Mouse (Mus musculus) spleen, postnatal 36 days (tissue): ENCODE measurements around the gene Bcl6.

ENCODE experiments used
- DNase-seq, 2 experiments: peaks; one replicate each; pipeline ENCODE4 v3.0.0; 2022; ENCODE audit warnings: low spot score in 2 of 2, mixed read lengths in 1 of 2

The Bcl6 gene

GRCm38 (mm10) chr16:23988466-23989208, at the start of gene Bcl6, which contains the start of gene Gm37419:
Bcl6 (minus strand) TSS chr16:23988852.
Gm37419 (plus strand) TSS chr16:23988482.
- peak; percentile 79 to 86 for DNase-seq

- DNase-seq: no peak
These were observed 47.7 kb upstream of the Bcl6 start for GRCm38 (mm10) chr16:24036398-24036797.

GRCm38 (mm10) chr16:24035767-24036166, 47.1 kb upstream of the Bcl6 start:
- DNase-seq: no peak

- no peak for DNase-seq
These were observed 45.8 kb upstream of the Bcl6 start for GRCm38 (mm10) chr16:24034450-24034849.

GRCm38 (mm10) chr16:24033259-24033658, 44.6 kb upstream of the Bcl6 start:
- no peak for DNase-seq

- no peak for DNase-seq
These were observed 41.5 kb upstream of the Bcl6 start for GRCm38 (mm10) chr16:24029965-24030672.

GRCm38 (mm10) chr16:24025442-24025841, 36.8 kb upstream of the Bcl6 start:
- DNase-seq: no peak

GRCm38 (mm10) chr16:24022605-24023004, 34.0 kb upstream of the Bcl6 start:
- no peak for DNase-seq

GRCm38 (mm10) chr16:24021722-24022121, 33.1 kb upstream of the Bcl6 start:
- DNase-seq: no peak

- DNase-seq: no peak
These were observed 28.1 kb upstream of the Bcl6 start for GRCm38 (mm10) chr16:24016742-24017141.

GRCm38 (mm10) chr16:24016273-24016672, 27.6 kb upstream of the Bcl6 start:
- no peak for DNase-seq

GRCm38 (mm10) chr16:24014378-24014777, 25.7 kb upstream of the Bcl6 start:
- DNase-seq: no peak

- peak; percentile 39 to 43 for DNase-seq
These were observed 23.4 kb upstream of the Bcl6 start for GRCm38 (mm10) chr16:24012066-24012465.

- no peak for DNase-seq
These were observed 22.7 kb upstream of the Bcl6 start for GRCm38 (mm10) chr16:24011306-24011705.

- DNase-seq: no peak
These were observed 21.2 kb upstream of the Bcl6 start for GRCm38 (mm10) chr16:24009891-24010290.

GRCm38 (mm10) chr16:24005928-24006327, 17.3 kb upstream of the Bcl6 start:
- DNase-seq: no peak

GRCm38 (mm10) chr16:23997912-23998311, 9.3 kb upstream of the Bcl6 start:
- no peak for DNase-seq

GRCm38 (mm10) chr16:23997228-23997627, 8.6 kb upstream of the Bcl6 start:
- DNase-seq: no peak

GRCm38 (mm10) chr16:23996342-23996741, 7.7 kb upstream of the Bcl6 start:
- no peak for DNase-seq

- no peak for DNase-seq
These were observed 5.0 kb upstream of the Bcl6 start for GRCm38 (mm10) chr16:23993351-23994321.

- no peak for DNase-seq
These were observed 3.4 kb upstream of the Bcl6 start for GRCm38 (mm10) chr16:23991846-23992580.
